Mouse (Mus musculus) WW6 (cell line): ENCODE results near the gene Wdsub1.
A peak's percentile ranks its signal among the peaks of the same experiment; 100 is the strongest.
"Not testable (repeated sequence)": the region's sequence is repeated elsewhere in the genome, so short reads cannot be mapped to it uniquely, and the experiment has no call there.

ENCODE experiments used
- DNase-seq: peaks from one replicate; pipeline ENCODE4 v3.0.0-alpha.2; 2013; ENCODE audit warnings: low read depth, low spot score

The Wdsub1 gene

GRCm38 (mm10) chr2:59881831-59882741, at the start of gene Wdsub1:
Wdsub1 (minus strand) TSS chr2:59882591.
- DNase-seq: peak; percentile 83

GRCm38 (mm10) chr2:59913610-59914009, 31.2 kb upstream of the Wdsub1 start:
- no peak for DNase-seq

- no peak for DNase-seq
Observed at GRCm38 (mm10) chr2:59908048-59908447, 25.7 kb upstream of the Wdsub1 start.

GRCm38 (mm10) chr2:59904007-59904406, 21.6 kb upstream of the Wdsub1 start:
- no peak for DNase-seq

GRCm38 (mm10) chr2:59898666-59899065, 16.3 kb upstream of the Wdsub1 start:
- no peak for DNase-seq

- DNase-seq: no peak
Observed at GRCm38 (mm10) chr2:59898105-59898504, 15.7 kb upstream of the Wdsub1 start.

GRCm38 (mm10) chr2:59896837-59897236, 14.4 kb upstream of the Wdsub1 start:
- no peak for DNase-seq

- DNase-seq: no peak
Observed at GRCm38 (mm10) chr2:59896400-59896799, 14.0 kb upstream of the Wdsub1 start.

- DNase-seq: no peak
Observed at GRCm38 (mm10) chr2:59889699-59890098, 7.3 kb upstream of the Wdsub1 start.

- DNase-seq: no peak
Observed at GRCm38 (mm10) chr2:59882742-59883281, 421 bp upstream of the Wdsub1 start.

- DNase-seq: no peak
Observed at GRCm38 (mm10) chr2:59881404-59881803, 987 bp downstream of the Wdsub1 start.

GRCm38 (mm10) chr2:59878221-59878620, 4.2 kb downstream of the Wdsub1 start:
- DNase-seq: peak; percentile 20

GRCm38 (mm10) chr2:59877335-59877734, 5.1 kb downstream of the Wdsub1 start:
- DNase-seq: no peak

- no peak for DNase-seq
Observed at GRCm38 (mm10) chr2:59876482-59876881, 5.9 kb downstream of the Wdsub1 start.

- no peak for DNase-seq
Observed at GRCm38 (mm10) chr2:59870526-59870925, 11.9 kb downstream of the Wdsub1 start.

GRCm38 (mm10) chr2:59862618-59863017, 19.8 kb downstream of the Wdsub1 start:
- no peak for DNase-seq

GRCm38 (mm10) chr2:59854363-59854762, 28.0 kb downstream of the Wdsub1 start:
- DNase-seq: no peak

- no peak for DNase-seq
Observed at GRCm38 (mm10) chr2:59853543-59853942, 28.8 kb downstream of the Wdsub1 start.

GRCm38 (mm10) chr2:59852916-59853315, 29.5 kb downstream of the Wdsub1 start:
- no peak for DNase-seq

GRCm38 (mm10) chr2:59851885-59852284, 30.5 kb downstream of the Wdsub1 start:
- not testable (repeated sequence) for DNase-seq

- no peak for DNase-seq
Observed at GRCm38 (mm10) chr2:59843848-59844247, 38.5 kb downstream of the Wdsub1 start.

GRCm38 (mm10) chr2:59843156-59843555, 39.2 kb downstream of the Wdsub1 start:
- DNase-seq: no peak

GRCm38 (mm10) chr2:59842556-59843008, 39.8 kb downstream of the Wdsub1 start:
- DNase-seq: no peak
